Mouse (Mus musculus) ES-CJ7 (cell line): ENCODE measurements around the gene Crk.

Source experiments
- DNase-seq: peaks from one replicate; pipeline ENCODE4 v3.0.0; 2011; ENCODE audit warnings: low read depth, low spot score

The Crk gene

GRCm38 (mm10) chr11:75678747-75679438 lies at the start of gene Crk:
Gene Crk, plus strand, starts transcription at chr11:75679259.
- DNase-seq, result peak; percentile 98

GRCm38 (mm10) chr11:75630098-75630497 lies 49.0 kb upstream of the Crk start:
- no peak for DNase-seq

- peak; percentile 97 for DNase-seq
Measured at GRCm38 (mm10) chr11:75630645-75631229, 48.3 kb upstream of the Crk start, which contains the start of gene Inpp5k. Gene Inpp5k, plus strand, starts transcription at chr11:75630988.

- DNase-seq, result peak; percentile 28
Measured at GRCm38 (mm10) chr11:75631561-75632225, 47.4 kb upstream of the Crk start.

- no peak for DNase-seq
Measured at GRCm38 (mm10) chr11:75632921-75633320, 46.1 kb upstream of the Crk start.

GRCm38 (mm10) chr11:75634801-75635200 lies 44.3 kb upstream of the Crk start:
- no peak for DNase-seq

GRCm38 (mm10) chr11:75635315-75635714 lies 43.7 kb upstream of the Crk start:
- no peak for DNase-seq

- no peak for DNase-seq
Measured at GRCm38 (mm10) chr11:75643323-75643722, 35.7 kb upstream of the Crk start.

GRCm38 (mm10) chr11:75644684-75645083 lies 34.4 kb upstream of the Crk start:
- DNase-seq, result no peak

GRCm38 (mm10) chr11:75647681-75648211 lies 31.3 kb upstream of the Crk start:
- no peak for DNase-seq

- DNase-seq, result no peak
Measured at GRCm38 (mm10) chr11:75649155-75649561, 29.9 kb upstream of the Crk start.

GRCm38 (mm10) chr11:75650311-75650710 lies 28.7 kb upstream of the Crk start, which contains the start of gene Myo1c:
Gene Myo1c, plus strand, starts transcription at chr11:75650504.
- no peak for DNase-seq

GRCm38 (mm10) chr11:75650958-75651425 lies 28.1 kb upstream of the Crk start:
- no peak for DNase-seq

GRCm38 (mm10) chr11:75651426-75652221 lies 27.4 kb upstream of the Crk start:
- DNase-seq, result peak; percentile 44

- peak; percentile 51 for DNase-seq
Measured at GRCm38 (mm10) chr11:75652222-75652941, 26.7 kb upstream of the Crk start.

- DNase-seq, result peak; percentile 35
Measured at GRCm38 (mm10) chr11:75652942-75653684, 25.9 kb upstream of the Crk start.

- peak; percentile 90 for DNase-seq
Measured at GRCm38 (mm10) chr11:75653781-75654470, 25.1 kb upstream of the Crk start.

GRCm38 (mm10) chr11:75654471-75655390 lies 24.3 kb upstream of the Crk start:
- no peak for DNase-seq
